In genomic region chr8:26438246-26438862, GRCm38 (mm10) we compare ENCODE assay signal across 9 mouse cellular contexts.
DNase-seq lines count a peak whose midpoint lies in the region; ATAC-seq and TF ChIP-seq lines count a peak whose summit lies in the region.
"Had no signal": no experiment of that assay in that cellular context is flagged by ENCODE, and none has a peak within 500 bp of the region (broad histone marks: within the 10 kb centered on the region; RNA-seq: fewer than 3 reads in every experiment).

No protein-coding gene starts in this region.

- no peak for TF ChIP-seq CTCF in thymus, adult 2 months (IDR thresholded peaks at IDR 0.05; ENCODE audit: borderline replicate concordance, control insufficient read depth, extremely low read depth, insufficient read depth, low read length, poor library complexity)

- H3K4me3 ChIP-seq in lung, embryonic 15.5 days = peak overlapping the region; percentile 9; the same call in 1 of the 2 replicates
- peak overlapping the region; percentile 21; the same call in 1 of the 2 replicates for H3K4me3 ChIP-seq in hindbrain, embryonic 16.5 days (ENCODE audit: low read length)
- H3K4me3 ChIP-seq in neural tube, embryonic 13.5 days = peak overlapping the region; percentile 8; the same call in 1 of the 2 replicates
- no peak overlapping the region for H3K4me3 ChIP-seq in thymus, adult 2 months (ENCODE audit: control insufficient read depth, insufficient read depth, low read length)
- H3K4me3 ChIP-seq: heart, embryonic 10.5 days had no signal

- peaks cover 16% of the 10 kb centered on the region for H3K4me1 ChIP-seq in lung, embryonic 15.5 days
- H3K4me1 ChIP-seq in hindbrain, embryonic 16.5 days (ENCODE audit: control insufficient read depth, insufficient read depth, low read depth, low read length) = peaks cover 18% of the 10 kb centered on the region
- H3K4me1 ChIP-seq in neural tube, embryonic 13.5 days (replicated peaks) = peaks cover 47% of the 10 kb centered on the region
- no peaks in the 10 kb centered on the region for H3K4me1 ChIP-seq in thymus, adult 2 months (replicated peaks; ENCODE audit: control insufficient read depth, insufficient read depth, low read length)
- H3K4me1 ChIP-seq: heart, embryonic 10.5 days had no signal

- H3K9ac ChIP-seq in lung, embryonic 15.5 days = 0 out of 2 replicates have a peak overlapping the region, but pooled peaks have one; percentile 19
- H3K9ac ChIP-seq in hindbrain, embryonic 16.5 days (ENCODE audit: low read depth, low read length) = peak overlapping the region; percentile 35
- peak overlapping the region; percentile 45; the same call in 1 of the 2 replicates for H3K9ac ChIP-seq in neural tube, embryonic 13.5 days

- H3K27ac ChIP-seq in lung, embryonic 15.5 days = no peak overlapping the region
- H3K27ac ChIP-seq in hindbrain, embryonic 16.5 days (ENCODE audit: low read depth, low read length) = no peak overlapping the region
- peak overlapping the region; percentile 57 for H3K27ac ChIP-seq in neural tube, embryonic 13.5 days (replicated peaks)
- no peak overlapping the region for H3K27ac ChIP-seq in thymus, adult 2 months (ENCODE audit: control insufficient read depth, insufficient read depth, low read length)
- H3K27ac ChIP-seq: heart, embryonic 10.5 days had no signal

- WGBS in lung, embryonic 15.5 days = 54% methylated on average over 15 of the region's 15 CpGs
- WGBS in hindbrain, embryonic 16.5 days = 44% methylated on average over 15 of the region's 15 CpGs
- WGBS in neural tube, embryonic 13.5 days = 41% methylated on average over 15 of the region's 15 CpGs
- WGBS in thymus, adult 2 months = 89% methylated on average over 15 of the region's 15 CpGs

- no peaks in the 10 kb centered on the region for H3K9me3 ChIP-seq in lung, embryonic 15.5 days
- H3K9me3 ChIP-seq in hindbrain, embryonic 16.5 days (ENCODE audit: control insufficient read depth, low read length) = no peaks in the 10 kb centered on the region
- no peaks in the 10 kb centered on the region for H3K9me3 ChIP-seq in neural tube, embryonic 13.5 days
- H3K9me3 ChIP-seq: heart, embryonic 10.5 days had no signal

- no peaks in the 10 kb centered on the region for H3K27me3 ChIP-seq in lung, embryonic 15.5 days
- no peaks in the 10 kb centered on the region for H3K27me3 ChIP-seq in hindbrain, embryonic 16.5 days (replicated peaks; ENCODE audit: control insufficient read depth, insufficient read depth, low read length)
- H3K27me3 ChIP-seq in neural tube, embryonic 13.5 days = no peaks in the 10 kb centered on the region
- no peaks in the 10 kb centered on the region for H3K27me3 ChIP-seq in thymus, adult 2 months (ENCODE audit: control insufficient read depth, insufficient read depth, low read length)

- peak; percentile 32 for DNase-seq in adrenal gland, postnatal 14 days
- no peak for DNase-seq in adrenal gland, adult 8-10 months
- no peak for DNase-seq in lung, postnatal 14 days
- no peak for DNase-seq in thymus, adult 2 months

- no peak for TF ChIP-seq POLR2A in thymus, adult 2 months (IDR thresholded peaks at IDR 0.05; ENCODE audit: control insufficient read depth, extremely low read depth, insufficient read depth, low read length, poor library complexity)

- peak overlapping the region; percentile 49 for H3K4me2 ChIP-seq in lung, embryonic 15.5 days
- H3K4me2 ChIP-seq in hindbrain, embryonic 16.5 days (ENCODE audit: low read length) = peak overlapping the region; percentile 50
- peak overlapping the region; percentile 51 for H3K4me2 ChIP-seq in neural tube, embryonic 13.5 days

- no peak for ATAC-seq in lung, embryonic 15.5 days (ENCODE audit: borderline replicate concordance, extremely low read depth, low FRiP score, low TSS enrichment)
- ATAC-seq in hindbrain, embryonic 16.5 days = 0 out of 2 replicates have a peak, but pooled peaks have one; percentile 9
- 0 out of 2 replicates have a peak, but pooled peaks have one; percentile 16 for ATAC-seq in neural tube, embryonic 13.5 days (ENCODE audit: low read depth)
- ATAC-seq in inflammation-experienced regulatory T-cells, adult 6 months = no peak

- H3K36me3 ChIP-seq in lung, embryonic 15.5 days = no peaks in the 10 kb centered on the region
- no peaks in the 10 kb centered on the region for H3K36me3 ChIP-seq in hindbrain, embryonic 16.5 days (ENCODE audit: control insufficient read depth, insufficient read depth, low read length)
- no peaks in the 10 kb centered on the region for H3K36me3 ChIP-seq in neural tube, embryonic 13.5 days
- no peaks in the 10 kb centered on the region for H3K36me3 ChIP-seq in thymus, adult 2 months (ENCODE audit: control insufficient read depth, insufficient read depth, low read length)
- H3K36me3 ChIP-seq: heart, embryonic 10.5 days had no signal

Comparison
In these comparisons a context has a peak if more than half of its experiments do, and no peak if none do; other contexts are left out.
1. ATAC-seq: peak in hindbrain, embryonic 16.5 days (single experiment) and neural tube, embryonic 13.5 days (single experiment); none in lung, embryonic 15.5 days (single experiment) and inflammation-experienced regulatory T-cells, adult 6 months (single experiment).
2. Peak in every context shown above with its lines, with median percentiles within 50 percentile points of each other: H3K4me2 ChIP-seq and H3K9ac ChIP-seq.